Mouse (Mus musculus) lung, postnatal 14 days (tissue): Measurements from ENCODE around the gene Pomgnt2.
A peak's percentile ranks its signal among the peaks of the same experiment; 100 is the strongest.

Source experiments
- DNase-seq: peaks from one replicate; pipeline ENCODE4 v3.0.0; 2021

The Pomgnt2 gene

DNA sequence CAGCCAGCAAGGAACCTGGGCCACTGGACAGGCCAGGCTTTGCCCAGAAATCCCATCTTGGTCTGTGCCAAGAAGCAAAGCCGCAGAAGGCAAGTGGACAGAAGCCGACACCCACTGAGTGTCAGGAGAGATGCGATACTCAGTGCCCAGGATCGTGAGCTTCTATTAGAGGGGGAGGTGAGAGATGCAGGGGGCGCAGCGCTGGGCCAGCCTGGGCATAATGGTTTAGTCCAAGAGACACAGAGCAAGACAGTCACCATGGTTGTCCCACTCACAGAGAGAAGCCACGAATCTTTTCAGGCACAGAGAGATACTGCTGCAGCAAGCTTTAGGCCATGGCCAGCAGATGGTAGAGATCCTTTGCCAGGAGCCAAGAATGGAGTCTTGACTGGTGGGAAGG lies 32.0 kb downstream of the Pomgnt2 start:
- no peak for DNase-seq

DNA sequence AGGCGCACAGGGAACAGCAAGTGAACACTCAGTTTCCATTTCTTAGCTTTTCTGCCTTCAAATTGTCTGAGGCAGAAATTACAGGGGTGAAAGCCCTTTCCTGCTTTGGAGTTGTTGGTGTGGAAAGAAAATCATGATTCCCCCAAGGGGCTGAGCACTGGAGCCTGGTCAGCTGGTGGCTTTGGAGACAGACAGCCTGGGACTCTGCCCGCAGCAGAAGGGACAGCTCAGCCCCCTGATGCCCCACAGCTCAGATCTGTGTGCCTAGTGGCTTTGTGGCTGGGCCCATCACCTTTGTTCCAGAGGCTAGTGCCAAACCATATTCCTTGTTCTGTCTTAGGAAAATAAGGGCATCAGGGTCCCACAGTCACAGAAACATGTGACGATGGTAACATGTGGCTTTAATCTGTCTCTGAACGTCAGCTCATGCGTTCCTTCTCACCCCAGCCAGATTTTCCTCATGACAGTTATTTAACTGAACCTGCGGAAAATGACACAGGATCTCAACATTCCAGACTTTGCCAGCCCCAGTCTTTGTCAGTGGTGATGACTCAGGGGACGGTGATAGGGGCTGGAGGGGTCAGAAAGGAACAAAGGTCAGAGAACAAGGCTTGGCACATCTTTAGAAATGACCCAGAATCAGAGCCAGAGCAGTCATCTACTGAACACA lies 36.8 kb downstream of the Pomgnt2 start:
- no peak for DNase-seq

DNA sequence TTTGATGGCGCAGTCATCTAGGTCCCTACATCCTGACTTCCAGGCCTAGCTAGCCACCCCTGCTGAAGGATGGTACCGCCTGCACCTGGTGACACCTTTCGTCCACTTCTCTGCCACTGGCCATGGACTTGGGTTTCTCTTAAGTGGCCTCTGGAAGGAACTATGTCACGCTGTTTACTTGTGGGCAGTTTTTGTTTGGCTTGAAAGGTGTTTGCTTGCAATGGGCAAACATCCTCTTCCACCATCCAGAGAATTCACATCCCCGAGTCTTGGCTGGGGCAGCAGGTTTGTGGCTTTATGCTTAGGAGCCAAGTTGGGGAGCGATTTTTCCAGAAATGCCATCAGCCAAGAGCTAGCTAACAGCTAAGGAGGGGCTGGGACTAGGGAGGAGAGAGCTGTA lies 44.3 kb downstream of the Pomgnt2 start:
- DNase-seq, result no peak

DNA sequence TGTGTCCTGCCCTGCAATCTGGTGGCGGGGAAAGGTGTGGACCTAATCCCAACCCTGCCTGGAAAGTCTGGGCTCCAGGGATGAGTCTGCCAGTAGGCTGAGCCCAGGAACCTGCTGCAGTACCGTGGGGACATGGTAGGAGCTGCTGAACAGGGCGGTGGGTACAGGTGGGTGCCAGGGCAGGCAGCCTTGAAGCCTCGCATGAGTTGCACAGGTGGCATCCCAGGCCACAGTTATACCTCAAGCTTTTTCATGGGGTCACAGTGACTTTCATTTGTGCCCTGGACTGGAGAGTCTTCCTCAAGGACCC lies 45.8 kb downstream of the Pomgnt2 start:
- no peak for DNase-seq

DNA sequence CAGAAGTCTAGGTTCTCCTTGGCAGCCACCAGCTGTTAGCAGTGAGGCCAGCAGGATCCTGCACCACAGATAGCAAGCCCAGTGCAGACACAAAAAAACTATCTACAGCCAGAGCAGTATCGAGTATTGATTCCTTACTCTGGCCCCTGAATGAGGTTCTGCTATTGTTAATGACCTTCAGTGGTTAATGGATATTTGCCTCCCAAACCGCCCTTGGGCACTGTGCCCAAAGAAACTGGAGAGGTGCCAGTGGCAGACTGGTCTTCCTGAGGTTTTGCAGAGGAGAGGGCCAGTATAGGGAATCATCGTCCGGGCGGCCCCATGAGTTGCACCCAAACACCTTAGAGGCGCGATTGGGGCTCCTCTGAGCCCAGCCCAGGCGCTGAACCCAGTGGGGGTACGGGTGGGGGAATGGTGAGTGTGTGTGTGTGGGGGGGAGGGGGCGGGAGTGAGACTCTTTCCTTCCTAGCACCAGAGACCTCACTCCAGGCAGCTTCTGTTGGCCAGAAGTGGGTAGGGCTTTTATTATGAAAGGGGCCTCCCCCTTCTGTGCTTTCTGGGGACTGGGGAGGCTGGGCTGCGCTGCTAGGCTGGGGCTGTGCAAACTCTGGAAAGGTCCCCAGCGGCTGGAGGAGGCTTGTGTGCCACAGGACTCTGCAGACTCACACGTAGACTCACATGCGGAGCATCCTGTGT lies 46.3 kb downstream of the Pomgnt2 start, which contains the start of gene Fam198a:
TSS of gene Fam198a (plus strand) at position 571 of the 696 bp plus-strand sequence.
- DNase-seq, result peak; percentile 83

DNA sequence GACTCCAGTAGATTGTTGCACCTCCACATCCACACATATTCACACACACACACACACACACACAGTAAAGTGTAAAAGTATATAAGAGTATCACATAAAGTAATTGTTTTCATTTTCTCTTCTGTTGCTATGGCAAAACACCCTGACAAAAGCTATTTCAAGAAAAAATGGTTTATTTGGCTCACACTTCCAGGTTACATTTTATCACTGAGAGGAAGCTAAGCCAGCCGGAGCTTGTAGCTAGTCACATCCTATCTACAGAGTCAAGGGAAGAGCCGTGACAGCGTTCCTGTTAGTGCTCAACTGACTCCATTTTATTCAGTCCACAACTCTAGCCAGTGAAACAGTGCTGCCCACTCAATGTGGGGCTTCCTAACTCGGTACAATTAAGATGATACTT lies 48.5 kb downstream of the Pomgnt2 start:
- peak; percentile 16 for DNase-seq

DNA sequence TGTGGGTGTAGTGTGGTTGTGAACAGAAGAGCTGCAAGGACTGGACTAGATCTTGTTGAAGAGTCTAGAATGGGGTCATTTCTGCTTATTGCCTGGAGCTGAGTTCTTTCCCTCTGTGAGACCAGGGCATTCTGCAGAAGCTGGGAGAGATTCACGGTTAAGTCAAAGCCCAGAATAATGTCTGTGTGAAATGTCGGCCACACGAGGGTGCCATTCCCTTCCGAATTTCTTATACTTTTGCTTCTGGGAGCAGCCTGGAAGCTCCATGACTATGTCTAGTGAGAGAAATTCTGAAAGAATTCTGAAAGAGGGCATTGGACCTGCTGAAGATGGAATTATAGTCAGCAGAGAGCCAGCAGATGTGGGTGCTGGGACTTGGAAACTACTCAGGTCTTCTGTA lies 49.1 kb downstream of the Pomgnt2 start:
- peak; percentile 71 for DNase-seq

DNA sequence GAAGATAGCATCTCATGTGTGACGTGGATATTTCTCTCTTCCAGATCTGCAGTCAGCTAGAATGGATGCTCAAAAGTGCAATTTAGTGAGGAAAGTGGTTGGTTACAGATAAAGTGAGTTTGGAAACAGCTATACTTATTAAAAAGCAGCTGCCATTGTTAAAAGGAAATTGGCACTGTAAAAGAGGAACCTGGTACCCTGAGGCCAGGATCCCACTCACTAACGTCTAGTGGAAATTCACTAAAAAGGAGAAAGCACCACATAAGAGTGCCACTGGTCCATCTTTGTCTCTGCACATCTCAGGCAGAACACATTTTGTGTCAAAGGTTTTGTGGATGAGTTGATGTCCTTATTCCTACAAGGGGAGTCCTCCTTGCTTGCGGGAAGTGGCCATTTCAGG lies 53.3 kb downstream of the Pomgnt2 start:
- no peak for DNase-seq

DNA sequence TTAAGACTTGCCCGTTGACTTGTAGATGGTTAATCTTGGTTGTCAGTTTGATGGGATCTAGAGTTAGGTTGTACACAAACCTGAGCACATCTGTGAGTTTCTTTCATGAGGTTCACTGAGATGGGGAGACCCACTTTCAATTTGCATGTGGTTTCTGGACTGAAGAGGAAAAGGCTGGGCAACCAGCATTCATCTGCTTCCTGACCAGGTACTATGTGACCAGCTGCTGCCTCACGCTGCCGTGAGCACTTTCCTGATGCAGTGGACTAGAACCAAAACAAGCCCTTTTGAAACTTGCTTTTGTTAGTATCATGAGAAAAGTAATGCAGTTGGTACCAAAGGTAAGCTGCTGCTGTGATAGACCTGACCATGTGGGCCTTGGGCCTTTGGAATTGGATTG lies 53.9 kb downstream of the Pomgnt2 start:
- DNase-seq, result no peak

DNA sequence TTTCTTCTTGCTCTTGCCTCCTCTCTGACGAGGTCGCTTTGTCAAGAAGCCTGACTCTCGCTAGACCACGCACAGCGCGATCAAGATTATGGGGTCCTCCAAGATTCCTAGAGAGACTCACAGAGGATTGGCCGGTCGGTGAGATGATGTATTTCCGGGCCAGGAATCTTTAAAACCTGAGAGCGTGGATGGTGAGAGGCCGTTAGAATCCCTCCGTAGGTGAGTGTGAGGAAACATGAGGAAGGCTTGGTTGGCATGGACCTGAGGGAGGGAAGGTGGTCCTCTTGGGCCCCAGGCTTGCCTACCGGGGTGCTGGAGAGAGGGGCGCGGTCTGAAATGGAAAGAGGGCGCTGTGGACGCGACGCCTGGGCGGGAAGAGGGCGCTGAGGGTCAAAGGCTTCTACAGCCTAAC lies 59.0 kb downstream of the Pomgnt2 start:
- no peak for DNase-seq

DNA sequence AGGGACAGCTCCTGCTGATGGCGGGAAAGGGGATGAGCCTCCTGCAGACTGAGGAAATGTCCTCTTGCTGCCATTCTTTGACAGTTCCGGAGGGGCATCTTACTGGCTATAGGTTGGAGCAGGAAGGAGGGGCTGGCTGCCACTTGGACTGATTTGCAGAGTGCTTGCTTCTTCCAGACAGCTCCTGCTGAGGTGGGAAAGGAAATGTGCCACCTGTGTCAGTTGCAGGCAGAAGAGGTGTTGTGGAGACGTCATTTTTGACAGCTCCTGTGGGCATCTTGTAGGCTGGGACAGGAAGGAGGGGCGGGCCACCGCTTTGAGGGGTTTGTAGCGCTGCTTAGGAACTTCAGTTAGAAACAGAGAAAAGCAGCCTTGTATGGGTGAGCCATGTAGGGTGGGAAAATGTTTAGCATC lies 59.5 kb downstream of the Pomgnt2 start:
- no peak for DNase-seq

DNA sequence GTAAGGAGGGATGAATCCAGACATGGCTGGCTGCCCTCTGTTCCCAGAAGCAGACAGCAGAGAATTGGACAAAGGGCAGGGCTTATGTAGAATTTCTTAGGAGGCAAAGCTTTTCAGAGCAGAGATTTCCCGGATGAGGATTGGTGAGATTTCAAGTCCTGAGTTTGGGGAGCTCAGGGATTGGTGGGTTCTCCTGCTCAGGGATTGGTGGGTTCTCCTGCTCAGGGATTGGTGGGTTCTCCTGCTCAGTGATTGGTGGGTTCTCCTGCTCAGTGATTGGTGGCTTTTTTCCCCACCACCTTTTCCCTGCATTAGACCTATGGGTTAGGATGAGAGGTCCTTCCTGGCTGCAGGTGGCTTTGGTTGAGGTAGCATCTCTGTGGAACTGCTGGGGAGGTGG lies 60.0 kb downstream of the Pomgnt2 start:
- no peak for DNase-seq

DNA sequence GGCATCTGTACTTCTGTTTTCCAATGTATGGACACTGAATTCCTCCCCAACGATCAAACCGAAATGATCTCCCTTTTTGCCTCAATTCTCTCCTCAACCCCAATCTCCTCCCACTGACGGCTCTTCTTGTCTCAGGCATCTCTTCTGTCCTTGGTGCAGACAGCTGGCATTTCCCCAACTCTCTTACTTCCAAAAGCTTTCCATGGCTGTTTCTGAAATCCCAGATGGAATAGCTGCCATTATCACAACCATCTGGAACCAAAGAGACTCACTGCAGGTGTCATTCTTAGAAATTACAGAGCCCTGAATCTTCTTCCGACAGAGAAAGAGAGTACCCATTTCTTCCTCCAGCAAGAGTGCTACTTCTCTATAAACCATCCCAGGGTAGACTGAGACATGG lies 62.1 kb downstream of the Pomgnt2 start:
- DNase-seq, result no peak
